ENCODE assay signal across 8 mouse cellular contexts in the genomic region with DNA sequence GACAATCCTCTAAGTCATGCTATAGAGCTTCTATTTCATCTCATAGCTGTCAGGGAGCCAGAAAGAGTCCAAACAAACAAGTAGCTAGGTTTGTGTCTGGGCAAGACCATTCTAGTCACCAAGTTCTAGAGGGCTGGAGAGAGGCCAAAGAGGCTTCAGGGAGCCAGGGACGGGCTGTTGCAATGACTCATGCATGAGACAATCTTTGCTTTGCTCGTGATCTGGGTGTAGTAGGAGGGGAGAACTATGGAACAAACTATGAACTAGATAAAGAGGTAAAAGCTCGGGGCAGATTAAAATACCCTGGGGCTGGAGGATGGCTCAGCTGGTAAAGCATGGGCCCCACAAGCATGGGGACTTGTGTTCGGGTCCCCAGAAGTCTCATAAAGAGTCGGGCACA. TPM values are rescaled to one million over a fixed set of nuclear protein-coding genes. Genes with fewer than 3 reads are reported as not detected.
DNase-seq lines count a peak whose midpoint lies in the region; ATAC-seq lines count a peak whose summit lies in the region.

No protein-coding gene starts in this region.

- H3K4me1 ChIP-seq in heart, embryonic 11.5 days (ENCODE audit: control insufficient read depth, insufficient read depth, low read length), result no peaks in the 10 kb centered on the region

- no peak overlapping the region for H3K4me3 ChIP-seq in heart, embryonic 11.5 days (ENCODE audit: low read depth, low read length)

- ATAC-seq in heart, embryonic 11.5 days (replicated peaks; ENCODE audit: insufficient number of reproducible peaks, low FRiP score, low TSS enrichment), result no peak

- no peaks in the 10 kb centered on the region for H3K36me3 ChIP-seq in heart, embryonic 11.5 days (ENCODE audit: control insufficient read depth, insufficient read depth, low read length)

- no peak overlapping the region for H3K9ac ChIP-seq in heart, embryonic 11.5 days (ENCODE audit: low read depth, low read length)

- no peaks in the 10 kb centered on the region for H3K9me3 ChIP-seq in heart, embryonic 11.5 days (replicated peaks; ENCODE audit: control insufficient read depth, low read length)

- WGBS in heart, embryonic 11.5 days (ENCODE audit: insufficient replicate concordance), result 51% methylated on average over 5 of the region's 5 CpGs

- H3K27ac ChIP-seq in heart, embryonic 11.5 days (ENCODE audit: low read depth, low read length), result no peak overlapping the region

- H3K4me2 ChIP-seq in heart, embryonic 11.5 days, result no peak overlapping the region

- no peaks in the 10 kb centered on the region for H3K27me3 ChIP-seq in heart, embryonic 11.5 days (ENCODE audit: control insufficient read depth, insufficient read depth, low read length)

- peak; percentile 97 for DNase-seq in heart, adult 11 months
- peak; percentile 85 for DNase-seq in Muller cell, postnatal 12 days (ENCODE audit: inconsistent ontology term)
- peak; percentile 99 for DNase-seq in gonadal fat pad, adult 2 months (ENCODE audit: low read depth)
- peak; percentile 82 for DNase-seq in lung, postnatal 36 days
- no peak for DNase-seq in spleen, postnatal 10 days (ENCODE audit: low spot score in 2 of 2)
- DNase-seq in spleen, adult 12 weeks (ENCODE audit: low spot score), result no peak
- no peak for DNase-seq in embryo, embryonic 9.5 days (ENCODE audit: extremely low spot score)

RNA-seq across cellular contexts. Expression of a gene that starts 22.8 kb away (rescaled TPM):
- polyA plus RNA-seq in heart, embryonic 11.5 days (2014; fragmentation: Nextera tagmentation; extraction: Ambion mirVana), result 30.1 and 31.5 TPM in 2 replicates
- 18.8 and 21.5 TPM in 2 replicates for polyA plus RNA-seq in gonadal fat pad, adult 2 months (2012; rRNA removed)

RNA-seq across cellular contexts. Expression of a gene that starts 23.0 kb away (rescaled TPM):
- 1.7 and 2.0 TPM in 2 replicates for polyA plus RNA-seq in heart, embryonic 11.5 days (2014; fragmentation: Nextera tagmentation; extraction: Ambion mirVana)
- 2.9 and 5.5 TPM in 2 replicates for polyA plus RNA-seq in gonadal fat pad, adult 2 months (2012; rRNA removed)

Comparison
In these comparisons a context has a peak if more than half of its experiments do, and no peak if none do; other contexts are left out.
1. DNase-seq: peak in heart, adult 11 months (single experiment), Muller cell, postnatal 12 days (single experiment), gonadal fat pad, adult 2 months (single experiment) and lung, postnatal 36 days (single experiment); none in spleen, postnatal 10 days (0 of 2), spleen, adult 12 weeks (single experiment) and embryo, embryonic 9.5 days (single experiment).